Mouse (Mus musculus) liver, adult 2 months (tissue): ENCODE data around the gene Noxa1.
A peak's percentile ranks its signal among the peaks of the same experiment; 100 is the strongest.

Source experiments
- CTCF ChIP-seq: fragments of 200-500 bp; IDR thresholded peaks from 2 replicates; pipeline ENCODE4 v1.5.1; 2011; ENCODE audit warnings: low read depth, low read length, control low read depth
- POLR2A ChIP-seq: fragments of 200-500 bp; IDR thresholded peaks from 2 replicates; pipeline ENCODE4 v1.6.1; 2011; ENCODE audit warnings: low read length, control low read depth; ENCODE audit not compliant: insufficient read depth; ENCODE audit errors: extremely low read depth

DNA sequence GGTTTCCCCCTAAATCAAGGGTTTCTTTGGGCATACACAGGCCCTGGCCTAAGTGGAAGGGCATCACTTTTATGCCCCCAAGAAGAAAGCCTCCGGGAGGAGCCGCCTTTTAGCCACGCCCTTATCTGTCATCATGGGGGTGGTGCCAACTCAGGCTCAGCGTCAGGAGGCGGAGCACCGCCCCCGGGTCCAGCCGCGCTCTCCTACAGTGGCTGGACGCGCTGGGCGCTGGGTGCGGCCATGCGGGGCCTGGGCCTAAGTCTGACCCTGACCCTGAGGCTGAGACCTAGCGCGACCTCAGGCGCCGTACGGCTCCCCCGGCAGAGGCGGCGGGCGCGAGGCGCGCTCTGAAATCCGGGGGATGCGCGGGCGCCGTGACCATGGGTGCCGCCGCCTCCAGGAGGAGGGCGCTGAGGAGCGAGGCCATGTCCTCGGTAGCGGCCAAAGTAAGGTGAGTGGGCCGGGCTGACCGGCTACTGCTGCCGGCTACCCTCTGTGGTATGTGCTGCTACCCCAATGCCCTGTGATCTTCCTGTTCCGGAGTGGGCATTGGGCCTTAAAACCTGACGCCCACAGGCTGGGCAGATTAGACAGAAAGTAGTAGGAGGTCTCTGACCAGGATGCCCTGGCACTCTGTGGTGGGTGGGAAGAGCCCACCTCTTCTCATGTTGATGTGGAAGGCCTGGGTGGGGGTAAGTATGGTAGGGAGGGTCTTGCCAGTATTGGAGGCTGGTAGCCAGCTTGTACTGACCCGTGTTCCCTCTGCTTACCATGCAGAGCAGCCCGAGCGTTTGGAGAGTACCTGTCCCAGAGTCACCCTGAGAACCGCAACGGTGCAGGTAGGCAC lies 40.5 kb downstream of the Noxa1 start, which contains the start of gene Nsmf:
- TF ChIP-seq CTCF: 0 out of 2 replicates have a peak, but pooled peaks have one; percentile 11
- TF ChIP-seq POLR2A: peak; percentile 79
